Mouse (Mus musculus): ENCODE data around the gene Ugt3a1. TPM values are rescaled to one million over a fixed set of nuclear protein-coding genes. Genes with fewer than 3 reads are reported as not detected.

Gene Ugt3a1
- total RNA-seq (2014; fragmentation: Nextera tagmentation) (not detected in 2 replicates), total RNA-seq (2017) (not detected in 2 replicates)

DNA sequence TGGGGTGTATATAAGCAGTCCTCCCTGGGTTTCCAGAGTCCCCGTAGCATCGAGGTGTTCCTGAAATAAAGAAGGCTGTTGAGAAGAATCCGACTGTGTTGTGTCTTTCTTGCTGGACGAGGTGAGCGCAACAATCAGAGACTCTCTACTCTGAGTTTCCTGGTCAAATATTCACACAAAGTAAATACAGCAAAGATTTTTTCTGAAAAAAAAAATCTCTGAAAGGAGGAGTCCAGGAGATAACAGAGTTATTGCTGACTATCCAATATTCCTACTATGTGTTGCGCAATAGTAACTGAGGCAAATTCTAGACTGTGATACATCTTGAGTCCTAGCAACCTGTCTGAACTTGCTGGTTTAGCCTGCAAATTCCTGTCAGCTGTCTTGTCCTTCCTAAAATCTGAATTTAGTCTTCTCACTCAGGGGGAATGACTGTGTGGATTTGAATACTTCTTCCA lies at the start of gene Ugt3a1:
TSS of gene Ugt3a1 (plus strand) at position 51 of the 458 bp plus-strand sequence.
- ATAC-seq (replicated peaks; ENCODE audit: low FRiP score, low TSS enrichment, poor library complexity, severe bottlenecking): no peak

DNA sequence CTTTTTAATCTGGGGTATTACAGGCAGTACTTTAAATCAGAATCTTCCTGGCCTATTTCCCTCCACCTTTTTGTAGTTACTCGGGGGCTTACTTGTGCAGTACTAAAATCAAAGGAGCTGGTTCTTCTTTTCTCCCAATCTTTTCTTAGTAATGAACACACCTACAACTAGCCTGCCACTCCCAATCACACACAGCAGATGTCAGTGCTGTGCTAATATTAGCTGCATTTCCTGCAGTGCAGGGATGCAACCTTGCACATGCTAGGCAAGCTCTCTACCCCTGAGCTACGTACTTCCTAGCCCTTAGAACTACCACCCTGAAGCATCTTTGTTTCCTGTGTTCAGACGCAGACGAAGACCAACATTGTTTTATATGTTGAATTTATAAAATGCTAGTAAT lies 45.8 kb upstream of the Ugt3a1 start:
- ATAC-seq (replicated peaks; ENCODE audit: low FRiP score, low TSS enrichment, poor library complexity, severe bottlenecking): peak; percentile 59

DNA sequence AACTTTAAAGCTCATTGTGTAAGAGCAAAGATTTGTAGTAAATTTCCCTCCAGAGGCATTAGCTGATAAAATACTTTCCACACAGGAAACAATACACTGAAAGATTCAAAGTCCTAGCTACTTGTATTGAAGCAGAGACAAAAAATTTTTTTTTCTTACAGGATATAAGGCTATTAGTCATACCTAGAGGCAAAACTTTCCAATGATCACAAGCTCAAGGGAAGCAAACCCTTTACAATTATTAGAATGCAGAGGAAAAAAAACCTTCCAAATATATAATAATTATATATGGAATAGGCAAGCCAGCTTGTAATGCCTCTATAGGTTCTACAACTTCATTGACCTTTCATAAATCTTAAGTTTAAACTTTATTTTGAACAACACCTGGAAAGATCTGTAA lies 30.3 kb upstream of the Ugt3a1 start:
- ATAC-seq (replicated peaks; ENCODE audit: low FRiP score, low TSS enrichment, poor library complexity, severe bottlenecking): no peak

DNA sequence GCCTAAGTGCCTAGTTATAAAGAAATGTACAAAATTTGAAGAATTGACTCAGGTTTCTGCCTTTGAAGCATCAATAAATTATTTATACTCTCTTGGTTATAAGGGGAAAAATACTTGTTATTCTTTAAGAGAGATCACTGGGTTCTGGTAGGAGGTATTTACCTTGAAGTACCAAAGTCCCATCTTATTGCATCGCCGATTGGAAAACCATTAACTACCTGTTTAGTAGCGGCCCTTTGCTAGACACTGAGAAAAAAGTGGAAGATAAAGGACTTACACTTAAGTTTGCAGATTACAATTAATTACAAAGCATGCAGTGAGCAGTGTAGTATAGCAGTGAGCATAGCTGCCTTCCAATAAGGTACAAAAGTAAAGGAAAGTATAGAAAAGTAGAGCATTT lies 23.8 kb upstream of the Ugt3a1 start:
- no peak for ATAC-seq (replicated peaks; ENCODE audit: low FRiP score, low TSS enrichment, poor library complexity, severe bottlenecking)

DNA sequence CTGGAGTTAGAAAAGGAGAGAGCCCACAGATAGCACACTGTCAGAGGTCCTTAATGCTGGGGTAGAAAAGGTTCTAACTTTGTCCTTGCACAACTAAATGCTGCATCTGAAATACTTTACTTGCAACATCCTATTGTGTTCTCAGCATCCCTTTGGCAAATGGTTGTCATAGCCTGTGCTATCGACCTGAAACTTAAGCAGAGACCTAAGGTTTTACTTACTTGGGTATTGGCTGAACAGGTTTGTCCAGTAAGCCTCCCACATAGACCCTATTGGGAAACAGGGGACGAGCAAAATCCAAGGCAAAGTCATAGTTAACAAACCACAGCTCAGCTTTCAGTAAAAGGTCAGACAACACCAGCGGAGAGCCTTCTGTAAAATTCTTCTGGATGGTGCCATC lies 16.1 kb upstream of the Ugt3a1 start:
- no peak for ATAC-seq (replicated peaks; ENCODE audit: low FRiP score, low TSS enrichment, poor library complexity, severe bottlenecking)

DNA sequence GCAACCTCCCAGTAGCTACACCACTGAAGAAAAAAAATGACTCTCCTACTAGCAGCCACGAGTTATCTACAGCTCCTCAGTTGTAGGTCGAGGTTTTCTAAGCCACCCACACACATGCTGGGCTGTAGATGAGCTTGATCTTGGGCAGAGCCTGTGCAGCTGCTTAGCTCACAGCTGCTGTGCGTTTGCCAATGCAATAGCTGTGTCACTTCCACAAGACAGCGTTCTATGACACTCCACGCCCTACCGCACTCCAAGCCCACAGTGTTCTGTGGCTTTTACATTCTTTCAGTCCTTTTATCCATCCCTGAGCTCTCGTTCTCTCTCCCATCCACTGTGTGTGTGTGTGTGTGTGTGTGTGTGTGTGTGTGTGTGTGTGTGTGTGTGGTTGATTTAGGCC lies 4.8 kb upstream of the Ugt3a1 start:
- no peak for ATAC-seq (replicated peaks; ENCODE audit: low FRiP score, low TSS enrichment, poor library complexity, severe bottlenecking)

- ATAC-seq (replicated peaks; ENCODE audit: low FRiP score, low TSS enrichment, poor library complexity, severe bottlenecking): no peak
Measured at GRCm38 (mm10) chr15:9279026-9279425, 2.3 kb downstream of the Ugt3a1 start.

- ATAC-seq (replicated peaks; ENCODE audit: low FRiP score, low TSS enrichment, poor library complexity, severe bottlenecking): no peak
Measured at GRCm38 (mm10) chr15:9279596-9279995, 2.9 kb downstream of the Ugt3a1 start.

- ATAC-seq (replicated peaks; ENCODE audit: low FRiP score, low TSS enrichment, poor library complexity, severe bottlenecking): no peak
Measured at GRCm38 (mm10) chr15:9283165-9283564, 6.5 kb downstream of the Ugt3a1 start.

DNA sequence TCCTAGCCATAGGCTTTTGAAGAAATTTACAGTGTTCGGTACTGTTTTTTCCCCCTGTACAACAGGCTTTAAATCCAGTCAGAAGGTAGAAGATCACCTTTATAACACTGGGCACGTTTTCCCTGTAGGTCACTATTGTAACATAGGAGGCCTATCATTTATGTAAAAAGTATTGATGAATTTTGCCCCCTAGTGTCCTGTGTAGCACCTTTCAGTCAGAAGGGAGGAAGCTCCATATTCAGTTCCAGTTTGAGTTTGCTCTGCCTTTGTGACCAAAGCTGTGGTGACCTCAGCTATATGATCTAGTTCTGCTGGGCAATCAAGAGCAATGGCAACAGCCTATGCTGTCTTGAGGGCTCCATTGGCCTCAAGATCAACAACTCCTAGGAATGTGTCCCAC lies 13.0 kb downstream of the Ugt3a1 start:
- no peak for ATAC-seq (replicated peaks; ENCODE audit: low FRiP score, low TSS enrichment, poor library complexity, severe bottlenecking)

DNA sequence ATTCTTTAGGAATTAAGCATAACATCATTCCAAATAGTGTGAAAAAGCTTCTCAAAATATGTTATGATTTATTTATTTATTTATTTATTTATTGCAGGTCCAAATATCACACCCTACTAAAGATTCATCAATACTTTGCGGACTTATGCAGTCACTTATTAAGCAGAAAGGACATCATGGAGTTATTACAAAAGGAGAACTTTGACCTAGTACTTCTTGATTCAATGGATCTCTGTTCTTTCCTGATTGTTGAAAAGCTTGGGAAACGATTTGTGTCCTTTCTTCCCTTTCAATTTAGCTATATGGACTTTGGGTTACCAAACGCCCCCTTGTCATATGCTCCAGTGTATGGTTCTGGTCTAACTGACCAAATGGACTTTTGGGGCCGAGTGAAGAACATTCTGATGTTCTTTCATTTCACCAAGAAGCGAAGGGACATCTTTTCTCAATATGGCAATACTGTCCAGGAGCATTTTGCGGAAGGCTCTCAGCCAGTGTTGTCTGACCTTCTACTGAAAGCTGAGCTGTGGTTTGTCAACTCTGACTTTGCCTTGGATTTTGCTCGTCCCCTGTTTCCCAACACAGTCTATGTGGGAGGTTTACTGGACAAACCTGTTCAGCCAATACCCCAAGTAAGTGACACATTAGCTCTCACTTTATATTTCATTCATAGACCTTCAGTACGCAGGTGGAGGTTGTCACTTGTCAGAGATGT lies 29.4 kb downstream of the Ugt3a1 start:
- ATAC-seq (replicated peaks; ENCODE audit: low FRiP score, low TSS enrichment, poor library complexity, severe bottlenecking): no peak

- no peak for ATAC-seq (replicated peaks; ENCODE audit: low FRiP score, low TSS enrichment, poor library complexity, severe bottlenecking)
Measured at GRCm38 (mm10) chr15:9334596-9334995, 57.9 kb downstream of the Ugt3a1 start.

GRCm38 (mm10) chr15:9335341-9335740 lies 58.7 kb downstream of the Ugt3a1 start, which contains the start of gene Ugt3a2:
Gene Ugt3a2 (plus strand): TSS chr15:9335550.
- ATAC-seq (replicated peaks; ENCODE audit: low FRiP score, low TSS enrichment, poor library complexity, severe bottlenecking): no peak

- ATAC-seq (replicated peaks; ENCODE audit: low FRiP score, low TSS enrichment, poor library complexity, severe bottlenecking): no peak
Measured at GRCm38 (mm10) chr15:9336616-9337015, 59.9 kb downstream of the Ugt3a1 start.

- no peak for ATAC-seq (replicated peaks; ENCODE audit: low FRiP score, low TSS enrichment, poor library complexity, severe bottlenecking)
Measured at GRCm38 (mm10) chr15:9337021-9337420, 60.3 kb downstream of the Ugt3a1 start.

DNA sequence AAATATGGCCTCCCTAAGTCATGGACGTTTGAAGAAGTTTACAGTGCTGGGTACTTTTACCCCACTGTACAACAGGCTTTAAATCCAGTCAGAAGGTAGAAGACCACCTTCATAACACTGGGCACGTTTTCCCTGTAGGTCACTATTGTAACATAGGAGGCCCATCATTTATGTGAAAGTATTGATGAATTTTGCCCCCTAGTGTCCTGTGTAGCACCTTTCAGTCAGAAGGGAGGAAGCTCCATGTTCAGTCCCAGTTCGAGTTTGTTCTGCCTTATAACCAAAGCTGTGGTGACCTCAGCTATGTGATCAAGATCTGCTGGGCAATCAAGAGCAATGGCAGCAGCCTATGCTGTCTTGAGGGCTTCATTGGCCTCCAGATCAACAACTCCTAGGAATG lies 72.1 kb downstream of the Ugt3a1 start:
- no peak for ATAC-seq (replicated peaks; ENCODE audit: low FRiP score, low TSS enrichment, poor library complexity, severe bottlenecking)

GRCm38 (mm10) chr15:9362801-9363200 lies 86.1 kb downstream of the Ugt3a1 start:
- no peak for ATAC-seq (replicated peaks; ENCODE audit: low FRiP score, low TSS enrichment, poor library complexity, severe bottlenecking)

Other genes starting within 250 kb of the Ugt3a1 start
- 100 and 113 TPM in 2 replicates for gene Nadk2, start 205.6 kb upstream of the Ugt3a1 start, total RNA-seq (2014; fragmentation: Nextera tagmentation)
- 151 and 170 TPM in 2 replicates for gene Nadk2, start 205.6 kb upstream of the Ugt3a1 start, total RNA-seq (2017)
- 6.8 and 8.0 TPM in 2 replicates for gene Lmbrd2, start 136.3 kb upstream of the Ugt3a1 start, total RNA-seq (2014; fragmentation: Nextera tagmentation)
- 22.4 and 23.2 TPM in 2 replicates for gene Lmbrd2, start 136.3 kb upstream of the Ugt3a1 start, total RNA-seq (2017)
- gene Skp2, start 121.5 kb upstream of the Ugt3a1 start, total RNA-seq (2014; fragmentation: Nextera tagmentation): 30.6 and 31.0 TPM in 2 replicates
- gene Skp2, start 121.5 kb upstream of the Ugt3a1 start, total RNA-seq (2017): 13.1 and 15.7 TPM in 2 replicates
- gene Ugt3a2, start 58.7 kb downstream of the Ugt3a1 start, total RNA-seq (2014; fragmentation: Nextera tagmentation): not detected in 2 replicates
- gene Ugt3a2, start 58.7 kb downstream of the Ugt3a1 start, total RNA-seq (2017): not detected in 2 replicates
- gene Capsl, start 159.1 kb downstream of the Ugt3a1 start, total RNA-seq (2014; fragmentation: Nextera tagmentation): 3.1 TPM in 1 of 2 replicates, not detected in the other
- gene Capsl, start 159.1 kb downstream of the Ugt3a1 start, total RNA-seq (2017): 2.8 TPM in 1 of 2 replicates, not detected in the other